ENCODE assay signal across 9 mouse cellular contexts in genomic region chr5:149283009-149283408, GRCm38 (mm10). TPM values are rescaled to one million over a fixed set of nuclear protein-coding genes. Genes with fewer than 3 reads are reported as not detected.
DNase-seq lines count a peak whose midpoint lies in the region; TF ChIP-seq lines count a peak whose summit lies in the region.
"Had no signal": no experiment of that assay in that cellular context is flagged by ENCODE, and none has a peak within 500 bp of the region (broad histone marks: within the 10 kb centered on the region; RNA-seq: fewer than 3 reads in every experiment).

No protein-coding gene starts in this region.

- TF ChIP-seq CTCF in lung, adult 2 months (IDR thresholded peaks at IDR 0.05; ENCODE audit: insufficient read depth, low read length), result peak; percentile 37; the same call in 1 of the 2 replicates
- peak; percentile 45; the same call in 1 of the 2 replicates for TF ChIP-seq CTCF in brain, embryonic 14.5 days (IDR thresholded peaks at IDR 0.05; ENCODE audit: borderline replicate concordance, extremely low read depth, insufficient read depth, insufficient read length)

- no peak for TF ChIP-seq POLR2A in lung, adult 2 months (IDR thresholded peaks at IDR 0.05; ENCODE audit: borderline replicate concordance, extremely low read depth, low read depth, low read length)
- no peak for TF ChIP-seq POLR2A in brain, embryonic 14.5 days (IDR thresholded peaks at IDR 0.05; ENCODE audit: borderline replicate concordance, extremely low read depth, insufficient read depth, insufficient read length, poor library complexity, severe bottlenecking)

- WGBS in lung, adult 2 months, result 90% methylated on average over 2 of the region's 2 CpGs

- H3K4me1 ChIP-seq in lung, adult 2 months (ENCODE audit: control insufficient read depth, insufficient read depth, low read length), result no peaks in the 10 kb centered on the region

- peak; percentile 4 for DNase-seq in cerebellum, adult 8-10 months
- DNase-seq in cerebellum, adult 9-11 months, result no peak
- no peak for DNase-seq in lung, adult 2 months
- DNase-seq in lung, postnatal 4 days, result no peak
- DNase-seq in brain, embryonic 14.5 days (ENCODE audit: low read depth), result no peak
- DNase-seq in spleen, postnatal 4 days (ENCODE audit: low spot score in 2 of 2), result peak; percentile 48 to 78
- DNase-seq in left cerebral cortex, postnatal 36 days (ENCODE audit: low spot score in 2 of 2), result no peak
- DNase-seq in urinary bladder, postnatal 36 days (ENCODE audit: low spot score in 2 of 2), result no peak

- H3K4me3 ChIP-seq in lung, adult 2 months (replicated peaks; ENCODE audit: extremely low read depth, low read depth, low read length), result no peak overlapping the region
- H3K4me3 ChIP-seq: midbrain, embryonic 10.5 days had no signal

- intact Hi-C loops in left cerebral cortex, postnatal 36 days (cut with DNase I), result no loop called here

RNA-seq across cellular contexts. Expression of gene Alox5ap, which starts 18.4 kb away (rescaled TPM):
- 65.9 and 104 TPM in 2 replicates for polyA plus RNA-seq in lung, adult 2 months (2012; rRNA removed)
- 11.4 and 12.7 TPM in 2 replicates for polyA plus RNA-seq in brain, embryonic 14.5 days (2012; rRNA removed)
- 10 to 100 TPM; 12.5 to 14.2 TPM for total RNA-seq in left cerebral cortex, postnatal 36 days (2021)

Comparison
In these comparisons a context has a peak if more than half of its experiments do, and no peak if none do; other contexts are left out.
1. DNase-seq: peak in cerebellum, adult 8-10 months (single experiment) and spleen, postnatal 4 days (2 of 2); none in cerebellum, adult 9-11 months (single experiment), lung, adult 2 months (single experiment), lung, postnatal 4 days (0 of 2), brain, embryonic 14.5 days (single experiment), left cerebral cortex, postnatal 36 days (0 of 2) and urinary bladder, postnatal 36 days (0 of 2).